Mouse (Mus musculus) kidney, postnatal 0 days (tissue): Measurements from ENCODE around the gene Raph1. TPM values are rescaled to one million over a fixed set of nuclear protein-coding genes. Genes with fewer than 3 reads are reported as not detected.
A peak's percentile ranks its signal among the peaks of the same experiment; 100 is the strongest.

Source experiments
- ATAC-seq: fragments of 200-750 bp; cut with Nextera tagmentation; replicated peaks from 2 replicates; pipeline ENCODE4 v1.8.0; 2017; ENCODE audit warnings: low read depth, moderate number of reproducible peaks, moderate TSS enrichment, moderate library complexity; ENCODE audit not compliant: low FRiP score
- DNase-seq: peaks from one replicate; pipeline ENCODE4 v3.0.0-alpha.2; 2016; ENCODE audit warnings: low spot score
- H3K27ac ChIP-seq: fragments of 300-500 bp; sonication (generic); 2 replicates; pipeline ENCODE4 v1.5.1; 2014; ENCODE audit warnings: mild to moderate bottlenecking
- H3K27me3 ChIP-seq: fragments of 300-500 bp; sonication (generic); 2 replicates; pipeline ENCODE4 v1.6.1; 2014; ENCODE audit warnings: low read length, mixed read lengths; ENCODE audit not compliant: insufficient read depth
- H3K36me3 ChIP-seq: fragments of 300-500 bp; sonication (generic); 2 replicates; pipeline ENCODE4 v1.6.1; 2014; ENCODE audit warnings: low read length, mixed read lengths; ENCODE audit not compliant: insufficient read depth
- H3K4me1 ChIP-seq: fragments of 300-500 bp; sonication (generic); replicated peaks from 2 replicates; pipeline ENCODE4 v1.6.1; 2014; ENCODE audit warnings: antibody characterized with exemption, low read length, mixed read lengths; ENCODE audit not compliant: insufficient read depth
- H3K4me2 ChIP-seq: fragments of 300-500 bp; sonication (generic); 2 replicates; pipeline ENCODE4 v1.6.1; 2014; ENCODE audit warnings: mild to moderate bottlenecking, low read length, moderate library complexity, mixed read lengths
- H3K4me3 ChIP-seq: fragments of 300-500 bp; sonication (generic); replicated peaks from 2 replicates; pipeline ENCODE4 v1.5.1; 2014; ENCODE audit warnings: low read depth, low read length
- H3K9ac ChIP-seq: fragments of 300-500 bp; sonication (generic); 2 replicates; pipeline ENCODE4 v1.6.1; 2014; ENCODE audit warnings: low read depth, low read length
- H3K9me3 ChIP-seq: fragments of 300-500 bp; sonication (generic); replicated peaks from 2 replicates; pipeline ENCODE4 v1.6.1; 2016; ENCODE audit warnings: low read length, inconsistent platforms, mixed read lengths
- CTCF ChIP-seq: IDR thresholded peaks from 2 replicates; pipeline ENCODE4 v1.5.1; 2016; ENCODE audit warnings: antibody characterized with exemption, low read depth, mild to moderate bottlenecking, moderate library complexity
- WGBS: fragments of 180-500 bp; shearing (Covaris S2); extraction: QIAGEN DNeasy Blood & Tissue Kit; methylation state at CpG from one replicate; pipeline ENCODE4 v1.1.7; 2014; 5-methylcytosine and 5-hydroxymethylcytosine counted together
- polyA plus RNA-seq: library from polyadenylated mRNA; unstranded; fragments of >200 nt; fragmentation: Nextera tagmentation; extraction: Ambion mirVana; gene quantifications from 2 replicates; pipeline ENCODE4 v1.2.1, GENCODE M21; 2015

Raph1 gene
- polyA plus RNA-seq, 1 experiment from 2014 or later, result 21.6 TPM

DNA sequence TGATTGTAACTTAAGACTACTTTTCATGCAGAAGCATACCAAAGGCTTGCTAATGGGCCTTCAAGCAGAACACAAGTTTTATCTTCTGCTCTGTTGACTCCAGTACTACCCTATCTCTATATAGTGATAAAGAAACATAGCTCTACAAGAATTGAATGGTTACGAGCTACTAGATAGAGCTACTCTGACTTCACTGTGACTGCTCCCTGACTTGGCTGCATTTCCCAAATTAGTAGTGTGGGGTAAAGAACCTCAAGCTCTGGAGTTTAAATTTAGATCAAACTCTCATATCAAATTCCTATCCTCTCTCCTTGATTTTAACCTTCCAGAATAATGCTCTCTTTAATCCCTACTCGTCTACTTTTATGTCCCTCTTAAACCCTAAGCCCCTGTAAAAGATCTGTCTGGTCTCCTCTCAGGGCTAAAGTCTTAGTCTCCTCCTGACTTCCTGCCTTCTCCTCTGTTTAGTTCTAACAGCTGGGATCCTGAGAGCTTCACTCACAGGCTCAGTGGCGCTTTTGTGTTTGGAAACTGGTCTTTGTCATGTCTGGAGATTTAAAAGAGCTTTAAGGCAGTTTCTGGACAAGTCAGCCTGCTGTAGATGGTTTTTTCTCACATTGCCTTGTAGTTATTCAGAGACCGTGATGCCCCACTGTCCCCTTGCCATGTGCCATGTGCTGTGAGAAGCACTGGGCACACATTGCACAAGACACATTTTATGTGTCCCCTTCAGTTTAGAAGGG lies 22.2 kb upstream of the Raph1 start:
- no peak for ATAC-seq
- Histone ChIP-seq H3K27me3 (no peaks in the 10 kb centered on the region), H3K9ac (no peak overlapping the region)

DNA sequence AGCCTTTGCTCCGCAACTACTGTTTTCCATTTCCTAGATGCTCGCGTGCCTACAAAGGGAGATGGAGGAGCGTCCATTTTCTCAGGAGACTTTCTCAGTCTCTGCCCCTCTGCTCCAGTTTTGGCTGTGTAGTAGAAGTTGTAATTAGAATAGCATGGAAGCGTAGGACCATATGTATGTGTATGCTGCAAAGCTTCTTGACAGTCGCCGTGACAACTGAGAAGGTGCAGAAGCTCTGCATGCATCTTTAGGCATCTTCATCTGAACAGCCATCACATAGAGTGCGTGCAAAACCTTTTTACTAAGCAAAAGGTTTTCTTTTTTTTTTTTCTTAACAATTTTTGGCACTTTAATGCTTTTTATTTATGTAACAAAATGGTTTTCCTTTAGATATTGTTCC lies 14.1 kb upstream of the Raph1 start:
- Histone ChIP-seq H3K27ac (no peak overlapping the region), H3K36me3 (no peaks in the 10 kb centered on the region), H3K27me3 (no peaks in the 10 kb centered on the region), H3K9ac (no peak overlapping the region), H3K4me3 (no peak overlapping the region), H3K4me2 (no peak overlapping the region), H3K9me3 (no peaks in the 10 kb centered on the region), H3K4me1 (no peaks in the 10 kb centered on the region)
- 94% methylated on average over 8 of the region's 8 CpGs for WGBS
- no peak for TF ChIP-seq CTCF
- DNase-seq (no peak), ATAC-seq (no peak)

More for the DNA sequence above, 22.2 kb upstream of the Raph1 start:
- Histone ChIP-seq H3K4me1 (no peaks in the 10 kb centered on the region), H3K4me2 (no peak overlapping the region), H3K27ac (no peak overlapping the region), H3K4me3 (no peak overlapping the region), H3K9me3 (no peaks in the 10 kb centered on the region), H3K36me3 (no peaks in the 10 kb centered on the region)
- 58% methylated on average over 4 of the region's 4 CpGs for WGBS
- peak; percentile 41 for DNase-seq
- no peak for TF ChIP-seq CTCF

DNA sequence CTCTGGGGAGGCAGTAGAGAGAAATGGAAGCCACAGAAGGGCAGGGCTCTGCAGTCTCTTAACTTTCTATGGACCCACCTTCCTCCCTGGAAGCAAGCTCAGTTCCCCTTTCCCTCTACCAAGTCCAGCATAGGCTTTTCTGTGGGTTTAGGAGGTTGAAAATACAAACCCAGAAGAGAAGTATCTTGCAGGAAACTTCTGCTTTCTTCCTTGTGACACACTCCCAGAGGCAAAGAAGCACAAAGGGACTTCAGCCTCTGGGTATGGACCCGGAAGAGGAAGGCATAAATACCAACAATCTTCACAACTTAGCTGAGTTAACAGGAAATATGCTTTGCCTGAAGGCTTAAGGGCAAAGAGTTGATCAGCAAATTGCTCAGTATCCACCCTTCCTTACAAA lies 13.0 kb upstream of the Raph1 start:
- DNase-seq (no peak), ATAC-seq (no peak)
- no peak overlapping the region for H3K27ac ChIP-seq
- no peaks in the 10 kb centered on the region for H3K9me3 ChIP-seq
- no peak for TF ChIP-seq CTCF
- H3K36me3 ChIP-seq, result no peaks in the 10 kb centered on the region
- no peaks in the 10 kb centered on the region for H3K27me3 ChIP-seq
- H3K4me2 ChIP-seq, result no peak overlapping the region
- no peak overlapping the region for H3K9ac ChIP-seq
- no peaks in the 10 kb centered on the region for H3K4me1 ChIP-seq
- no peak overlapping the region for H3K4me3 ChIP-seq
- 58% methylated on average over 1 of the region's 1 CpGs for WGBS

DNA sequence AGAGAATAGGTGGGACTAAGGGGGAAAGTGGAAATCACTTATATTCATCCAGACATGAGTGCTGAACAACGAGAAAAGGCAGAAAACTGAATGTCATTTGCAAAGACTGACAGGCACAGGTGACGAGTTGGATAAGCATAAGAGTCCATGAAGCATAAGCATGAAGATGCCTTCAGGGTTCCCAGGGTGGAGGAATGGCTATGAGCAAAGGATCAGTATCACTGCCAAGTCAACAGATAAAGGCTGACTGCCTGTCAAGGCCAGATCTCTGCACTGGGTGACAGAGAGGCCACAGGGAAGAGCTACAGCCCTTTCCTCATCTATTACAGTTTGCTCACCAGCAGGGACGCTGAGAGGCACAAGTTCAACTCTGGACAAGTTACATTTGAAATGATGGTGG lies 5.8 kb upstream of the Raph1 start:
- Histone ChIP-seq H3K4me1 (no peaks in the 10 kb centered on the region), H3K27me3 (no peaks in the 10 kb centered on the region), H3K9ac (no peak overlapping the region), H3K36me3 (no peaks in the 10 kb centered on the region), H3K9me3 (no peaks in the 10 kb centered on the region), H3K27ac (no peak overlapping the region), H3K4me2 (no peak overlapping the region), H3K4me3 (no peak overlapping the region)
- no peak for TF ChIP-seq CTCF
- 73% methylated on average over 3 of the region's 3 CpGs for WGBS
- ATAC-seq (no peak), DNase-seq (no peak)

DNA sequence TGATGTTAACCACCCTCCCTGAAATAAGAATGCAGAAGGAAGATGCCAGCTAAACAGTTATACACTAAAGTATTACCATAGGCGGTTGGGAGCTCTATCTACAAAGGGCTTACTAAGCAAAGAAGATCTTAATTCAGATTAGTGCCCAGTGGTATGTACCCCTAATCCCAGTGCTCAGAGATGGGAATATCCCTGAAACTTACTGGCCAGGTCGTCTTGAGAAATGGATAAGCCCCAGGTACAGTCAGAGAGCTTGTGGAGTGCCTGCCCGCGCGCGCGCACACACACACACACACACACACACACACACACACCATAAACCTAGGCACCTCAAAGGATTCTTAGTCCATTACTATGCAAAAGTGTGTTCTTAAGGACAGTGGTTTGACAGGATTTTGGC lies 2.8 kb upstream of the Raph1 start:
- Histone ChIP-seq H3K27ac (no peak overlapping the region), H3K4me2 (no peak overlapping the region), H3K27me3 (no peaks in the 10 kb centered on the region), H3K36me3 (no peaks in the 10 kb centered on the region), H3K9ac (no peak overlapping the region), H3K4me1 (0 out of 2 replicates have a peak, but pooled peaks cover 1% of the 10 kb centered on the region), H3K4me3 (no peak overlapping the region), H3K9me3 (no peaks in the 10 kb centered on the region)
- TF ChIP-seq CTCF, result no peak
- DNase-seq, result no peak
- ATAC-seq, result no peak
- WGBS, result 92% methylated on average over 7 of the region's 7 CpGs

DNA sequence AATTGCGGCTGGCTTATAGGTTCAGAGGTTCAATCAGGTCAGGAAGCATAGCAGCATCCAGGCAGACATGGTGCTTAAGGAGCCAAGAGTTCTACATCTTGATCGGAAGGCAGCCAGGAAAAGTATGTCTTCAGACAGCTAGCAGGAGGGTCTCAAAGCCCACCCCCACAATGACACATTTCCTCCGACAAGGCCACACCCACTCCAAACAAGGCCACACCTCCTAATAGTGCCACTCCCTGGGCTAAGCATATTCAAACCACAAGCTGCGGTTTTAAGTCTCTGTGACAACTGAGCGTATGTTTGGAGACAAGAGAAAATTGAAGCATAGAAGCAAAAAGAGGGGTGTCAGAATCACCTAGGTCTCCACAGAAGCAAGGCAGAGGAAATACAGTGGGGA lies 2.3 kb upstream of the Raph1 start:
- H3K36me3 ChIP-seq, result no peaks in the 10 kb centered on the region
- H3K27me3 ChIP-seq, result no peaks in the 10 kb centered on the region
- TF ChIP-seq CTCF, result no peak
- no peaks in the 10 kb centered on the region for H3K9me3 ChIP-seq
- no peak overlapping the region for H3K27ac ChIP-seq
- no peak for ATAC-seq
- no peak overlapping the region for H3K4me2 ChIP-seq
- no peak for DNase-seq
- 0 out of 2 replicates have a peak, but pooled peaks cover 3% of the 10 kb centered on the region for H3K4me1 ChIP-seq
- no peak overlapping the region for H3K9ac ChIP-seq
- H3K4me3 ChIP-seq, result no peak overlapping the region
- 63% methylated on average over 5 of the region's 5 CpGs for WGBS
